Mouse (Mus musculus) right cerebral cortex, adult 2 months (tissue): ENCODE data around the gene Mrpl52.

ENCODE experiments used
- DNase-seq, 2 experiments: peaks; one replicate each; pipeline ENCODE4 v3.0.0; 2021 to 2022; ENCODE audit warnings: low spot score in 2 of 2

The Mrpl52 gene

GRCm38 (mm10) chr14:54426689-54427398, at the start of gene Mrpl52:
Gene Mrpl52 (plus strand): TSS chr14:54426909.
- DNase-seq: peak; percentile 89 to 94

DNA sequence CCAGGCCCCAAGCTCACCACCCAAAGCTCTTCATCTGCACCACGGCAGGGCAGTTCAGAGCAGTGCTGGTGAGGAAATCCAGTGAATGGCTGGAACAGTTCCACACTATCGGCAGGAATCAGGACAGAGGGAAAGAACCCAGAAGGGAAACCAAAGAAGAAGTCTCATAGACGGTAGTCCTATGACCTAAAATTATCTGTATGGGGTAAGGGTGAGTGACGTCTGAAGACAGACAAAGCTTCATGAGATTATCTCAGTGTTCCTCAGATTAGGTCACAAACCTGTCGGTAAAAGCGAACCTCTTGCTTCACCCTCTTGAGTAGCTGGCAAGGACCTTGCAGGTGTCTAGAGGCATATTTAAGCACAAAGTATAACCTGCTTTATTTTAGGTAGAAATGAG, 49.5 kb upstream of the Mrpl52 start:
- no peak for DNase-seq

DNA sequence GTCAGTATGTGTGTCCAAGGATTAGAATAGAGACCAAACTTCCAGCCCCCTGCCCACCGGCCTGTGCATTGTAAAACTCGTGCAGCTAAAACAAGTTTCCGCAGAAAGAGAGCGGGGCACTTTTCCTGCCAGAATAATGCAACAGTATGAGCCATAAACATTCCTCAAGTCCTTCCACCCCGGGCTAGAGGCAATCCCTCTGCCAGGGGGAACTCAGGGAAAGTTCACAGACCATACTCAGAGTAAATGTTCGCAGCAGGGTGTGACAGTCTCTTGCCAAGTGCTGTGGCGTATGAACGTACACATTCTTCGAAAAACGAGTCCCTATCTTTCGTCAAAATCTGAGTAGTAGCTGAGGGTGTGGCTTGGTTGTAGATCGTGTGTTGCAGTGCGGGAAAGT, 47.1 kb upstream of the Mrpl52 start:
- DNase-seq: no peak

DNA sequence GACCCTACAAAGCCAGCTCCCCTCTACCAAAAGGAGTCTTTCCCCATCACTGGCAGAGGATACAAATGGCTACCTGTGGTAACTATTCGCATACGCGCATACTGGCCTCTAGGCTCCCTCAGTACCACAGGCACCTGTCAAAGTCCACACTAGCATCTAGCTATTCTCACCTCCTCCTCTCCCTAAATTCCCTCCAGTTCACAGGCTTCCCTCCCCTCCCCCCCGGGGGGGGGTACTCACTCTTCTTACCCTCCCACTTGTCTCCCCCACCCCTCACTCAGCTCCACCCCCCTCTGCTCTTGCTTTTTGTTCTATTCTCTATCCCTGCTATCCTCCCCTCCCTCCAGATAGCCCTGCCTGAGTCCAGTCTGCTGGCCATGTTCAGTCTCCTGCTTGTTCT, 46.1 kb upstream of the Mrpl52 start:
- no peak for DNase-seq

- no peak for DNase-seq
Measured at GRCm38 (mm10) chr14:54381816-54382215, 44.9 kb upstream of the Mrpl52 start.

GRCm38 (mm10) chr14:54382641-54383040, 44.1 kb upstream of the Mrpl52 start:
- no peak for DNase-seq

DNA sequence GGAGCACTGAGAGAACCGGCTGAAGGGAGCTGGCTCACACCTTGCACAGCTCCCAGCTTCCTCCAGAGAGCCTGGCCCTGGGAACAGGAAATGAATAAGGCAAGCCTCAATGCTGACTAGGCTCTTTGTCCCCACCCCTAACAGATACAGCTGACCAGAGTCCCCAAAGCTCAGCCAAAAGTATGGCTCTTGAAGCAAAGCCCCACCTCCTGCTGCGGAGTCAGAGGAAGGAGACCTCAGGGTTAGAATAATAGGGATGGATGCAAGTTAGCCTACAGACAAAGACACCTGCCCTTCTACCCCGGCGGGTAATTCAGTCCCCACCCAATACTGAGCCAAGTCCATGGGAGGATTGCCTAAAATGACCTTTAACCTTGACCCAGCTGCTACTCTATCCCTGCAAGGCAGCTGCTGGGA, 43.3 kb upstream of the Mrpl52 start:
- DNase-seq: no peak

- DNase-seq: no peak
Measured at GRCm38 (mm10) chr14:54384396-54384795, 42.3 kb upstream of the Mrpl52 start.

GRCm38 (mm10) chr14:54385968-54386618, 40.6 kb upstream of the Mrpl52 start:
- no peak for DNase-seq

DNA sequence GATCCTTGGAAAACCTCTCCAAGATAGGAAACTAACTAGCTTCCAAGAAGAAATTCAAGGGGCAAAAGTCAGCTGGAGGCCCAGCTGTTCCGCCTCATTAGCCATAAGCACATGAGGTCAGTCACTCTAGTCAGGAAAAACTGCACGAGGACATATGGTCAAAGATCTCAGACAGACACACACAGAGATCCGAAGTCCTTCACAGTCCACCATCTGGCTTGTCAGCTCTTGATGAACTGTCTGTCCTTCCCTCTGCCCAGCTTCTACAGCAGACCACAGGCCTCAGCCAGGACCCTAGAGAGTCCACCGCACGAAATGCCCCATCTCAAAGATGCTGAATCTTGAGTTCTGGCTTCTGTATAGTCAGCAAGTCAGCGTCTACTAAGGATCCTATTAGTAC, 39.2 kb upstream of the Mrpl52 start:
- DNase-seq: no peak

DNA sequence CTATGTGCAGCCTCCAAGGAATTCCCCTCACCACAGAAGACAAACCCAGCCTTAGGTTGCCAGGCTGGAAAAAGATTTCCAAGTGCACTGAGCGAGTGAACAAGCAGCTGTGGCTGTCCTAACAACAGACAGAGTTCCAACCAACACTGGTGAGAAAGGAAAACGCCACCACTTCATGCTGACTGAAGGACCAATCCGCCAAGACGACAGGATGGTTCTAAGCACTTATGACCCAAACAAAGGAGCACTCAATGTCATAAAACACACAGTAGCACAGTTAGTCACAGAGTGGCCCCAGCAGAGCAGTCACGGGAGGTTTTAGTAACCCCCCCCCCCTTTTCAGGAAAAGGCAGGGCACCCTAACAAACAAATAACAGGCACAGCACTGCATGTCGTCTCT, 35.9 kb upstream of the Mrpl52 start:
- no peak for DNase-seq

DNA sequence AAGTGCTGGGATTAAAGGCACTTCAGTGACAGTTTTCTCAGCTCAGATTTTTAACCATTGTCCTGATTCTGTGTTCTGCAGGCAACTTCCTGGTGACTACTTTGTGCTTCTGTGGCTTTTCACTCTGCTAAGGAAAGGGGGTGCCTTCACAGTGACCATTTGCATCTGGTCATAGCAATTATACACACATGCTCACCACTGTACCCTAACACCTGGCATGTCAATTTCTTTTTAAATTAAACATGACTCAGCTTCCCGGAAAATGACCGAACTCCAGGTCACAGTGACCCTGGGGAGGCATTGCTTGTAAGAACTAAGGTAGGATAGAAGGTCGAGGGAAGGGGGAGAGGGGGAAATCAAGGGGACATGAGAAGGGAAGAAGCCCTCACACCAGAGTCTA, 32.9 kb upstream of the Mrpl52 start:
- no peak for DNase-seq

DNA sequence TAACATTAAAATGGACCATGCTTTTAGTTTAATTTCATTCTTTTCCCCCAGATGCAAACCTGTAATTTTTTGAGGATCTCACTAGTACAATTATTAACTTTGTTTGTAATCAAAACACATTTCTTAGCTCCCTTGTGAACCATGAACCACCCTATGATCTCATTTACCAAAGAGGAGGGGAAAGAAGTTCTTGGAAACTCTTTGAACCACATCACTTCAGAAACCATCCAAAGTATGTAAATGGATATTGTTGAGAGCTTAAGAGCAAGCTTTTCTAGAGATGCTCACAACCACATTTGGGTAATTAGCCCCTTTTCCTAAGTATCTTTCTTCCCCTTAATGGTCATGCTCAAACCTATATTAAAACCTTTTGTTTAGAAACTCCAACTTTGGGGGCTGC, 32.4 kb upstream of the Mrpl52 start:
- DNase-seq: no peak

GRCm38 (mm10) chr14:54396685-54397084, 30.0 kb upstream of the Mrpl52 start:
- no peak for DNase-seq

DNA sequence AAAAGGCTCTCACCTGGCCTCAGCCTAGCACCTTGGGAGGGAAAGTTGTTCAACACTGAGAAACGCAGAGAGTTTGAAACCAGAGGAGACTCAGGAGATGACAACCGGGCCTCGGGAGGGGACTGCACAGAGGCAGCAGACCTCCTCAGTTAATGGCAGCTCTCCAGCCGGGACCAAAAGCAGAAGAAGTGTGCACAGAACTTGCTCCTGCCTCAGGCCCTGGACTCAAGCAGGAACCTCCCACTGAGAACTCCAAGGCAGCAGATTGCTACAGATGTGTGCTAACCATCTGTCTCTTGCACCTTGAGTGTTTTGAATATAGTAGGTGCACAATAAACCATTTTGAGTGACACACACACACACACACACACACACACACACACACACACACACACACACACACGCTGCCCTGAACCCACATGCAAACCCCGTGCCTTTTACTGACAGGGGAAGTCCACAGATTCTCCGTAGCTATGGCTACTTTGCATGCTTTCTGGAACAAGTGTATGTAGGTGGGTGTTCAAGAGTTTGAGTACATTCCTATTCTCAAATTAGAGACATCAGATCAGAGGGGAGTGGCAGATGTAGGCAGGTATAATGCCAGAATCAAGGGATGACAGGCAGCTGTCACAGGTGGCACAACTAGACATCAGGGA, 28.7 kb upstream of the Mrpl52 start:
- no peak for DNase-seq

DNA sequence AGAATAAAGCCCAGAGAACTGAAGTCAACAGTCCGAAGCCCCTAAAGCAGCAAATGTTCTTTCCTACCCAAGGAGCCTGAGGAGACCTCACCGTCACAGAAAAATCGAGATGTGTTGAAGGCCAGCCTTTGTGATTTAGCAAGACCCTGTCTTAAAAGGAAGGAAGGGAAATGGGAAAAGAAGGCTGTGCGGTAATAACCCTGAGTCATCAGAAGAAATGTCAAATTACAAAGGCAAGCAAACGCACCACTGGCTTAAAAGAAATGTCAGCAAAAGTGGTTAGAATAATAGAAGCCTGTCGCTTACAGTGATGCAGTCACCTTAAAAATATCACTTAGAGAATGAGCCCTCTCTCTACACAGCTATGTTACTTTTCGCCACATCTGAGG, 28.2 kb upstream of the Mrpl52 start:
- no peak for DNase-seq

DNA sequence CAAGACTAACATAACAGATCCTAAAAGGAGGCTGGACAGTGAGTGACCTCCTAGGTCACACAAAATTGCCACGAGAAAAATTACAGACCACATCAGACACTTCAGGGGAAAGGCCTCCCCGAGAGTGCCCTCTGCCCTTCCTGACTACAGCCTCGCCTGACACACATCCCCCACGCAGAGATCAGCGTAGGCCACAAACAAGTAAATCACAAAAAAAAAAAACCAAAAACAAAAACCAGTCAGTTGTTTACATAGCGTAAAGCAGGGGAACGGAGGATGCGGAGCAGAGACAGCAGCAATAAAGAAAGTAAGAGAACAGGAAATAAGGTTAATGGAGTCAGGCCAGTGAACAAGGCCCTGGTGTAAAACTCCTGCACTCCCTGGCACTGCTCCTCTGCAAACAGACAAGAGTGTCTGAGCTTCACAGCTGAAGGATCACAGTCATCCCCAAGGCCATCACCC, 27.8 kb upstream of the Mrpl52 start:
- DNase-seq: no peak

DNA sequence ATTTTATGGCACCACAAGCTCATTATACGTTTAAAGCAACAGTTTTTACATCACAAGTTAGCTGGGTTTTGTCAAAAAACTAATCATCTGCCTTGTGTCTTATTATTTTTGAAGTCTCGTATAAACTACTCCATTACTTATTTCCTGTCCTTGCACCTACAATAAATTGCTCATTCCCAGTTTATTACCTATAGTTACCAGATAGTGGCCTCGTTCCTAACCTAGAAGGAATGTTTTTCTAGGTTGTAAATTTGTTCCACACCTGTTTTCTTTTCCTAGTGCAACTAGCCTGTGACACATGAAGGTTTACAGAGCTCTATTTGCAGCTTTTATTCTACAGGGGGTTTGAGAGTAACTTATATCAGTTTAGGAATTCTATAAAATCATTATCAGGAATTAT, 25.0 kb upstream of the Mrpl52 start:
- no peak for DNase-seq

DNA sequence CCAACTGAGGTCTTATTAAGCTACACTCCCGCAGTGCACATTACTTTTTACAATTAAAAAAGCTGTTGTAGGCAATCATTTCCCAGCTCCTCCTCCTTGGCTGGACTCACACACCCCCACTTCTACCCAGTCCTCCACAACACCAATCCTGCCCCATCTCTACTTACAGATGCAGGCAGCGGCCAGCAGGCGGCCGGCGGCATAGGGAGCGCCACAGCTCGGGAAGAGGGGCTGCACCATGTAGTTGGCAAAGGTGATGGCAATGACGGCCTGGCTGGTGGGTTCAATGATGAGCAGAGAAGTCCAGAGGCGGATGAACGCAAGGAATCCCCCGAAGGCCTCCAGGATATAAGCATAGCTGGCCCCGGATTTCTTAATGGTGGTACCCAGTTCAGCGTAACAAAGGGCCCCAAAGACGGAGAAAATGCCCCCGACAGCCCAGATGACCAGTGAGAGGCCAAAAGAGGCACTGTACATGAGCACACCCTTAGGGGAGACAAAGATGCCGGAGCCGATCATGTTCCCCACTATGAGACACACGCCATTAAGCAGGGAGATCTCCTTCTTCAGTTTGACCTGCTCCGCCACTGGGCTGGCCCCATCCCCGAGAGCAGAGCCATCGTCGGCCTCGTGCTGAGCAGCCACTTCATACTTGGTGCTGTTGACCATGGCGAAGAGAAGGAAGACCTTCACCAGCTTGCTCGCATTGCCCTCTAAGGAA, 18.2 kb upstream of the Mrpl52 start:
- DNase-seq: no peak

DNA sequence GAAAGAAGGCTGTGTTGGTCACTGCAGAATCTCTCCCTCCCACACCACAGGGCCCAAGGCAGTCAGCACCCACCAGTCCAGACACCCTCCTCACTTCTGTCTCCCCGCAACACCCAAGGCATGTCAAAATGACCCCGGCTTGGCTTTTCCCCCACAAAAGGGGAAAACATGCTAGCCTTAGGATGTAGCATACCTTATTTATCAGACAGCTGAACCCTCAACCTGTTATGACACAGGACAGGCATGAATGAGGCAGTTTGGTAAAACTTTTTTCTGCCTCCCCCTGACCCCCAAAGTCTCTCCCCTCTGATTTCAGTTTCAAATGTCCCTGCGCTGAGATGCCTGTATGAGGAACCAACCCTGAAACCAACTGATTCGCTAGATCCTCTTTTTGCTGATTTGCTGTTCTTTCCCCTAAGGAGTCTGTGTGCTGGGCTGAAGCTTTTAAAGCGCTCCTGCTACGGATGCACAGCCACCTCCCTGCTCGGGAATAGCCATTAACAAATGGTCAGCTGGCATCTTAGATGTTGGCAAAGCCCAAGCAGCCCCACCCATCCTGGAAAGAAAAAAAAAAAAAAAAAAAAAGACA, 17.6 kb upstream of the Mrpl52 start:
- DNase-seq: no peak

DNA sequence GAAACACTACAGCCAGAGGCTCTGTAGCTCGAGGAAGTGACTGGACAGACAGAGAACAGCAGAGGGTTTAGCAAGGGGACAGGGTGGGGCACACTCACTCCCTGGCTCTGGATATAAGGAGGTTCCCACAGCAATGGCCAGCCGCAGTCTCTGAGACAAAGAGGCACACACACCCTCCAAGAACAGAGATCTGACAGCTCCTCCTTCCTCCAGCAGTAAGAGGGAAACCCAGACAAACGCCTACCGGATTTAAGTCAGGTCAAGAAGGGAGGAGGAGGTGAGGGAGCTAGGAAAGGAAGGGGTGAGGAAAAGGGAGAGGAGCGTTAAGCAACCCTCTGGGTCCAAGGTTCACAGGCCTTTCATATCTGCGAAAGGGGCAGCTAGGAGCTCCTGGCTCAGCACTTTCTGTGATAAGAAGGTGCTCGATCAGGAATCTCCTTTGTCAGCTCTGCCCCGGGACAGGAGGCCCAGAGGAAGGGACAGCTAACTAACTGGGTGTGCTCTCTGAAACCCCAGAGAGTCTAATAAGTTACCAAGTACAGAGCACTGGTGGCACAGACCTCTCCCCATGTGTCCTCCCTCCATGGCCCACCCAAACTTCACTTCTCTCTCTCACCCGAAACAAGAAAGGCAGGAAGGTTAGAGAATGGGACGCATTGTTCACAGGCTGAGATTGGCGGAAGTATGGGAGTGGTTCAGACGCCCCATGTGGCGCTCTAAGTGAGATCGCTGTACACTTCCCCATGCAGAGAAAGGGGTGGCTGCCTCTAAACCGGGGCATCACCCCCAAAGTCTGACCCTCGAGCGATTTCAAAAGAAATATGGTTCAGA, 16.5 kb upstream of the Mrpl52 start:
- no peak for DNase-seq
